ENCODE assay signal across 14 mouse cellular contexts in genomic region chr13:96433648-96434190, GRCm38 (mm10). TPM values are rescaled to one million over a fixed set of nuclear protein-coding genes. Genes with fewer than 3 reads are reported as not detected.
DNase-seq lines count a peak whose midpoint lies in the region; ATAC-seq lines count a peak whose summit lies in the region.
"Had no signal": no experiment of that assay in that cellular context is flagged by ENCODE, and none has a peak within 500 bp of the region (broad histone marks: within the 10 kb centered on the region; RNA-seq: fewer than 3 reads in every experiment).

No protein-coding gene starts in this region.

- H3K9me3 ChIP-seq in hindbrain, embryonic 10.5 days: no peaks in the 10 kb centered on the region
- H3K9me3 ChIP-seq in hindbrain, embryonic 11.5 days (ENCODE audit: control insufficient read depth, low read length): no peaks in the 10 kb centered on the region
- no peaks in the 10 kb centered on the region for H3K9me3 ChIP-seq in intestine, embryonic 16.5 days (ENCODE audit: control insufficient read depth, low read length)
- H3K9me3 ChIP-seq: embryonic facial prominence, embryonic 12.5 days; hindbrain, embryonic 12.5 days had no signal

- no peak overlapping the region for H3K4me3 ChIP-seq in hindbrain, embryonic 10.5 days
- H3K4me3 ChIP-seq in hindbrain, embryonic 11.5 days (ENCODE audit: low read depth, low read length): no peak overlapping the region
- H3K4me3 ChIP-seq in intestine, embryonic 16.5 days (ENCODE audit: low read length): no peak overlapping the region
- H3K4me3 ChIP-seq: embryonic facial prominence, embryonic 12.5 days; hindbrain, embryonic 12.5 days; myocyte had no signal

- no peak for DNase-seq in hindbrain, embryonic 10.5 days (ENCODE audit: low spot score)
- DNase-seq in hindbrain, embryonic 11.5 days (ENCODE audit: low spot score): no peak
- DNase-seq in layer of hippocampus, adult 9-11 months: no peak
- no peak for DNase-seq in spleen, adult 18-20 months
- no peak for DNase-seq in Muller cell, postnatal 12 days (ENCODE audit: inconsistent ontology term)
- DNase-seq: forebrain, postnatal 0 days; retina, postnatal 1 day had no signal

- no peaks in the 10 kb centered on the region for H3K36me3 ChIP-seq in hindbrain, embryonic 10.5 days
- H3K36me3 ChIP-seq in hindbrain, embryonic 11.5 days (ENCODE audit: control insufficient read depth, insufficient read depth, low read length): no peaks in the 10 kb centered on the region
- H3K36me3 ChIP-seq in intestine, embryonic 16.5 days (ENCODE audit: control insufficient read depth, insufficient read depth, low read length): no peaks in the 10 kb centered on the region
- H3K36me3 ChIP-seq: embryonic facial prominence, embryonic 12.5 days; hindbrain, embryonic 12.5 days had no signal

- ATAC-seq in hindbrain, embryonic 11.5 days (ENCODE audit: low FRiP score): no peak
- peak; percentile 33 for ATAC-seq in activated CD4-positive, CD25-positive, alpha-beta regulatory T cell, adult 4 months
- ATAC-seq in intestine, embryonic 16.5 days: peak; percentile 32; the same call in 1 of the 2 replicates
- peak; percentile 51 for ATAC-seq in megakaryocyte progenitor cell, adult 5-6 weeks (replicated peaks; ENCODE audit: poor library complexity)
- ATAC-seq: forebrain, postnatal 0 days had no signal

- H3K27ac ChIP-seq in hindbrain, embryonic 10.5 days: 0 out of 2 replicates have a peak overlapping the region, but pooled peaks have one; percentile 45
- H3K27ac ChIP-seq in hindbrain, embryonic 11.5 days (ENCODE audit: low read depth, low read length): no peak overlapping the region
- H3K27ac ChIP-seq in intestine, embryonic 16.5 days (ENCODE audit: low read length): peak overlapping the region; percentile 65
- H3K27ac ChIP-seq: hindbrain, embryonic 12.5 days had no signal

- no peak overlapping the region for H3K4me2 ChIP-seq in hindbrain, embryonic 11.5 days (replicated peaks; ENCODE audit: low read depth, low read length)
- no peak overlapping the region for H3K4me2 ChIP-seq in intestine, embryonic 16.5 days (ENCODE audit: low read depth, low read length)
- H3K4me2 ChIP-seq: embryonic facial prominence, embryonic 12.5 days; hindbrain, embryonic 12.5 days had no signal

- peaks cover 23% of the 10 kb centered on the region for H3K4me1 ChIP-seq in hindbrain, embryonic 10.5 days (replicated peaks)
- no peaks in the 10 kb centered on the region for H3K4me1 ChIP-seq in hindbrain, embryonic 11.5 days (replicated peaks; ENCODE audit: control insufficient read depth, insufficient read depth, low read length)
- peaks cover 26% of the 10 kb centered on the region for H3K4me1 ChIP-seq in intestine, embryonic 16.5 days (ENCODE audit: control insufficient read depth, insufficient read depth, low read length)

- WGBS in hindbrain, embryonic 10.5 days: 79% methylated on average over 11 of the region's 11 CpGs
- 75% methylated on average over 11 of the region's 11 CpGs for WGBS in hindbrain, embryonic 11.5 days
- 54% methylated on average over 11 of the region's 11 CpGs for WGBS in intestine, embryonic 16.5 days

- no peaks in the 10 kb centered on the region for H3K27me3 ChIP-seq in hindbrain, embryonic 10.5 days (ENCODE audit: insufficient read depth, poor library complexity, severe bottlenecking)
- H3K27me3 ChIP-seq in hindbrain, embryonic 11.5 days (ENCODE audit: control insufficient read depth, insufficient read depth, low read length): no peaks in the 10 kb centered on the region
- no peaks in the 10 kb centered on the region for H3K27me3 ChIP-seq in intestine, embryonic 16.5 days (replicated peaks; ENCODE audit: control insufficient read depth, insufficient read depth, low read length)
- H3K27me3 ChIP-seq: embryonic facial prominence, embryonic 12.5 days; hindbrain, embryonic 12.5 days had no signal

- no peak overlapping the region for H3K9ac ChIP-seq in hindbrain, embryonic 11.5 days (ENCODE audit: low read depth, low read length)
- no peak overlapping the region for H3K9ac ChIP-seq in intestine, embryonic 16.5 days (ENCODE audit: low read depth, low read length)
- H3K9ac ChIP-seq: embryonic facial prominence, embryonic 12.5 days; forebrain, postnatal 0 days; hindbrain, embryonic 12.5 days had no signal

RNA-seq across cellular contexts. Expression of gene Ankdd1b, which starts 37.3 kb away (rescaled TPM):
- polyA plus RNA-seq in hindbrain, embryonic 10.5 days (2016; fragmentation: Nextera tagmentation; extraction: Ambion mirVana): 0.21 TPM in 1 of 2 replicates, not detected in the other
- not detected in 2 replicates for polyA plus RNA-seq in hindbrain, embryonic 11.5 days (2014; fragmentation: Nextera tagmentation; extraction: Ambion mirVana)
- not detected for polyA plus RNA-seq in activated CD4-positive, CD25-positive, alpha-beta regulatory T cell, adult 4 months (2017; shearing (Covaris generic))
- polyA plus RNA-seq in intestine, embryonic 16.5 days (2015; fragmentation: Nextera tagmentation; extraction: Ambion mirVana): 0.10 and 0.26 TPM in 2 replicates
- 0.17 TPM in 1 of 2 replicates, not detected in the other for total RNA-seq in megakaryocyte progenitor cell, adult 5-6 weeks (2015)
- 0.04 and 0.14 TPM in 2 replicates for total RNA-seq in megakaryocyte progenitor cell, adult 5-6 weeks (2017)
- total RNA-seq: forebrain, postnatal 0 days had no signal
- polyA plus RNA-seq: forebrain, postnatal 0 days; liver, embryonic 16.5 days; myocyte had no signal

RNA-seq across cellular contexts. Expression of gene Poc5, which starts 45.6 kb away (rescaled TPM):
- polyA plus RNA-seq in hindbrain, embryonic 10.5 days (2016; fragmentation: Nextera tagmentation; extraction: Ambion mirVana): 17.3 and 18.8 TPM in 2 replicates
- polyA plus RNA-seq in hindbrain, embryonic 11.5 days (2014; fragmentation: Nextera tagmentation; extraction: Ambion mirVana): 29.3 and 33.6 TPM in 2 replicates
- polyA plus RNA-seq in activated CD4-positive, CD25-positive, alpha-beta regulatory T cell, adult 4 months (2017; shearing (Covaris generic)): 10 to 100 TPM in 1 of 2 experiments, 1 to 10 TPM in 1; 9.6 to 12.0 TPM
- polyA plus RNA-seq in intestine, embryonic 16.5 days (2015; fragmentation: Nextera tagmentation; extraction: Ambion mirVana): 8.9 and 10.7 TPM in 2 replicates
- total RNA-seq in megakaryocyte progenitor cell, adult 5-6 weeks (2015): 9.7 and 12.7 TPM in 2 replicates
- total RNA-seq in megakaryocyte progenitor cell, adult 5-6 weeks (2017): 13.5 and 22.3 TPM in 2 replicates

RNA-seq across cellular contexts. Expression of gene Gm17622, which starts 56.8 kb away (rescaled TPM):
- not detected in 2 replicates for polyA plus RNA-seq in hindbrain, embryonic 10.5 days (2016; fragmentation: Nextera tagmentation; extraction: Ambion mirVana)
- polyA plus RNA-seq in hindbrain, embryonic 11.5 days (2014; fragmentation: Nextera tagmentation; extraction: Ambion mirVana): not detected in 2 replicates
- not detected for polyA plus RNA-seq in activated CD4-positive, CD25-positive, alpha-beta regulatory T cell, adult 4 months (2017; shearing (Covaris generic))
- polyA plus RNA-seq in intestine, embryonic 16.5 days (2015; fragmentation: Nextera tagmentation; extraction: Ambion mirVana): not detected in 2 replicates
- total RNA-seq in megakaryocyte progenitor cell, adult 5-6 weeks (2015): not detected in 2 replicates
- not detected in 2 replicates for total RNA-seq in megakaryocyte progenitor cell, adult 5-6 weeks (2017)
- total RNA-seq: forebrain, postnatal 0 days had no signal
- polyA plus RNA-seq: embryonic facial prominence, embryonic 12.5 days; forebrain, postnatal 0 days; hindbrain, embryonic 12.5 days; liver, embryonic 16.5 days; myocyte had no signal
